Mouse (Mus musculus) spleen, postnatal 14 days (tissue): Measurements from ENCODE around the gene Ccar1.
"Not testable (repeated sequence)": the region's sequence is repeated elsewhere in the genome, so short reads cannot be mapped to it uniquely, and the experiment has no call there.

Source experiments
- DNase-seq, 2 experiments: peaks; one replicate each; pipeline ENCODE4 v3.0.0; 2021 to 2022; ENCODE audit warnings: low spot score in 2 of 2

The Ccar1 gene

DNA sequence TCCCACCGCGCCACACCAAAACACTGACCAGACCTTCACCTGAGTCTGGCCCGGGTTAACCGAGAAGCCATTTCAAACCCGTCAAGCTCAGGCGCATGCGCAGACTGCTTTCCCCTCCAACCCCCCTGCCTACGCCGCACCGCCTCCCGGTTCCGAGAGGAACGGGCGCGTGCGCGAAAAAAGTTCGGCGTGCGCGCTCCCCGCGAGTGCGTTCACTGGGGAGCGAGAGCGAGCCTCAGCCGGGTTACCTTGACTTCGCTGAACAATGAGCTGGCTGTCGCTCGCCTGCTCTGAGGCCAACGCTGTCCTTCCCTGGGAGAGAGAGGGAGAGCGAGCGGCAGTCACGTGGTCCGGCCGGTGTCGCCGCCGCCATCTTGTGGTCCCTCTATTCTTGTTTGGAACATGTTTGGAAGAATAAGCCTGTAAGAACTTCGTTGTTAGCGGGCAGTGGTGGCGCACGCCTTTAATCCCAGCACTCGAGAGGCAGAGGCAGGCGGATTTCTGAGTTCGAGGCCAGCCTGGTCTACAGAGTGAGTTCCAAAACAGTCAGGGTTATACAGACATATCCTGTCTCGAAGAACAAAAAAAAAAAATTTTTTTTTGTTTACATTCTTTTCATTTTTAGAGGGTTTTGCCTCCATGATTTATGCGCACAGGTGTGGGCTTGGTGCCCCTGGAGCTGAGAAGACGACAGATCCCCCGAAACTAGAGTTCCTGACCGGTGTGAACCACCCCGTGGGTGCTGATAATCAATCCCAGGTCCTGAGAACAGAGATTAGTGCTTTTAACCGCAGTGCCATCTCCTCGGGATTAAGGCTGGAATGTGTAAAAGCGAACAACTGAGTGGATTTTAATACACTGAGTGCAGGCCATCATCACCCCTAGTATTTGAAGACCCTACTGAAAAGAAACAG lies at the start of gene Ccar1:
Gene Ccar1, minus strand, starts transcription at position 110 of the 914 bp plus-strand sequence.
- DNase-seq = peak; percentile 97 to 99

DNA sequence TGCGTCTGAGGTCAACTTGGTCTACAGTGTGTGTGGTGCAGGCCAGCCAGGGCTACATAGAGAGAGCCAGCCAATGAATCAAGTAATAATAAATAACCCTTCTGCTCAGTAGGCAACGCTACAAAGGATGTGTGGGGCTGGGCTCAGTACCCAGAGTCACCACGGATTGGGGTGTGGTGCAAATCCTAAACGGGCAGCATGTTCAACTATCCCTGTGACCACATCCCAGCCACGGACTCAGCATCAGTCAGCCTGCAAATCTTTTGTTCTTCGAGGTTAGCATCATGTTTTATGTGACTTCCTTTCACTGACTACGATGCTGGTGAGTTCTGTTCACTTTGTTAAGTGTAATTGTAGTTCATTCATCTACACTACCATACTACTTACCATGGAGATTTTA lies 48.6 kb upstream of the Ccar1 start:
- no peak for DNase-seq

DNA sequence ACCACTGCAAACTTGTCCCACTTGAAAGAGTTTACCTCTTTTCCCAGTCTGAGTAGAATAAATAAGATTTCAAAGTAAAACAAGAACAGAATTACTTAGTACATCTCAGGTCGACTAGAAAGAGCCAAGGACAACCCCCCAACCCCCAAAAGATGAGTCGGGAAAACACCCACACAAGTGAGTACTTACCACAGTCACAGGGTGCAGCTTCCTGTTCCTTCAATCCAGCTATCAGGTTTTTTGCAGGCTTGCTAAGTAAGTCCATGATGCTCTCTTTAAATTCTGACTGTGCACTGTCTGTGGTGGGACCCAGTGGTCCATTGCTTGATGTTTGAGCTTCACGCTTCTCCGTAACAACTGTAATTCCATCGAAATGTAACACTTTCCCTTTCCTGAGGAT lies 45.9 kb upstream of the Ccar1 start:
- DNase-seq = no peak

DNA sequence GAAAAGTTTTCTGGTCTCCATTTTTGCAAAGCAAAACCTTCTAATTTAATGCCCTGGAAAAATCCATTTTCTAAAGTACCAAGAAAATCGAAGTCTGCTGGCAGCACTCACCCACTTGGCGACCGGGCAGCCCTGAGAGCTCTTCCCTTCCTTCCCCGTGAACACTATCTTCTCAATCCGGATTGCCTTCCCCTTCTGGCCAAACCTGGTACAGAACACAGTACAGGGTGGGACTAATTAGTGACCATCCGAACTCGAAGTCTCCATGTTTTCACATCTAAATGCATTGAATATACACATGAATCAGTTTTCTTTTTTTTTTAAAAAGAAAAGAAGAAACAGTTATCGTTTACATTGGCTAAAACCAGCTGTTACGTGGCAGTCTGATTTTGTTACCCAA lies 40.7 kb upstream of the Ccar1 start:
- no peak for DNase-seq

DNA sequence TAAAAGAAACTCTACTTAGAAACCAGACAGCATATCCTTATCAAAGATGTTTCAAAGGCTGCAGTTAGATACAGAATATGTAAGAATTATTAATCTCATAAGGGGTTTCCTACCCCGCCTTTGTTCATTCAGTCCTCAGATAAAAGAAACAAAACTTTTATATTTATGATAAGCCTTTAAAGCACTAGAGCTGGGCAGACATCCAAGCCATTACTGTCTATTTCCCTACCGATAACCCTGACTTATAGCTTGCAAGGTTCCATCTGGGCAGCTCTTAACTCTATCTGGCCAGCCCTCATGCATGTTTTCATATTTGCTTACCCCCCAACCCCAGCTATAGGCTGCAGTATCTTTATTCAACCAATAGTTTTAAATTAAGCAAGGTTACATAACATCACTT lies 39.5 kb upstream of the Ccar1 start:
- no peak for DNase-seq

DNA sequence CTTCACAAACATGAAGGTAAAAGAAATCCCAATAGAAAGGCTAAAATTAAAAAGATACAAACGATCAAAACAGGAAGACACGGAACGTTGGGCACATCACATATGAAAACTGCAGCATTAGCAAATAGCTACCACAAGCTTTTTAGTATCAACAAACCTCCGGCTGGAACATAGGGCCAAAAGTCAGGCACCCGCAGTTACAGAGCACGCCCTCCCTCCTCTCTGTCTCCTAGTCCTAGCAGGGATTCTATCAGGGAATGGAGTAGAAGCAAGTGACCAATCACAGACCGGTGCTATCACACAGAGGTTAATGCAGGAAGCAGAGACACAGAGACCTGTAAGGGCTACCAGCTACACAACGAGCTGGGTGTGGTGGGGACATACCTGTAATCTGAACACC lies 32.4 kb upstream of the Ccar1 start:
- no peak for DNase-seq

DNA sequence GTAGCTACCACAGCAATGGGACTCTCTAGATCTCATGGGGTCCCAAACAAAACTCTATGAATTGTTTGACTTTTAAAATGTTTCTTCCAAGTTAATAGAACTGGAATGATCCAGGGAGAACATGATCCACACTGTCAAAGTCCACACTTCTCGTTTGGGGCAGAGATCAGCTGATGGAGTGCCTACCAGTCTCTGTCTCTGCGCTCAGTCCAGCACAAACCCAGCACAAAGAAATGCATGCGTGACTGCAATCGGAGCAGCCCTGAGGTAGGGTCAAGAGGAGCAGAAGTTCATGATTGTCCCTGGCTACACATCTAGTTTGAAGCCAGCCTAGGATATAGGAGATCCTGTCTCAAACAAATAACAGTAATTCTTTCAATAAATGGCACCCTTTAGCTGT lies 31.3 kb upstream of the Ccar1 start:
- DNase-seq = no peak

DNA sequence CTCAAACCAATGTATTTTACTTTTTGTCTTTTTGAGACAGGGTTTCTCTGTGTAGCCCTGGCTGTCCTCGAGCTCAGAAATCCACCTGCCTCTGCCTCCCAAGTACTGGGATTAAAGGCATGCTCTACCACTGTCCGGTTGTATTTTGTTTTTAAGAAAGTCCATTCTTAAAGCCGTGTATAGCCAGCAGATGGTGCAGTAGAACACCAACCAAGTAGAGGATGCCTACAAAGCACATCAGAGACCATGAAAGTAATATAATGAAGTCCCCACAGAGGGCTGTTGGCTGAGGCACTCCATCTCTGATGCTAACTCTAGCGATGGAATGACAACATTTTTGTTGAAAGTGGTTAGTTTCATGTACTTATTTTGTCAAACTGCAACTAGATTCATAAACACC lies 17.9 kb upstream of the Ccar1 start:
- no peak for DNase-seq

DNA sequence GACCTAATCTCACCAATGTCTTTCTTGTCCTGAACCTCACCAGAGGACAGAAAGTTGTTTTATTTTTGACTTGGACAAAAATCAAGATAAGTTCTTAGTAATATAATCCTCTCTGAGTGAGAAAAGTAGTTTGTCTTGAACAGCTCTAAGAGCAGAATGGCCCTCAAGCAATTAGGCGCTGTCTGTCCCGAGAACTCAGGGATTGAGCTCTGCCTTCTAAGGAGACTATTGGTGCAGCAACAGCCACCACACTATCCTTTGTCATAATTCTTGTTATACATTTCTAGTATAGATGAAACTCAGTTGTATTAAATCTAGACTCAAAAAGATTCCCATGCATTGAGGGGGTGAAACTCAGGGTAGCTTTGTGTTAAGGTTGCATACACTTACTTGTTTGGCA lies 16.7 kb upstream of the Ccar1 start:
- DNase-seq = no peak

DNA sequence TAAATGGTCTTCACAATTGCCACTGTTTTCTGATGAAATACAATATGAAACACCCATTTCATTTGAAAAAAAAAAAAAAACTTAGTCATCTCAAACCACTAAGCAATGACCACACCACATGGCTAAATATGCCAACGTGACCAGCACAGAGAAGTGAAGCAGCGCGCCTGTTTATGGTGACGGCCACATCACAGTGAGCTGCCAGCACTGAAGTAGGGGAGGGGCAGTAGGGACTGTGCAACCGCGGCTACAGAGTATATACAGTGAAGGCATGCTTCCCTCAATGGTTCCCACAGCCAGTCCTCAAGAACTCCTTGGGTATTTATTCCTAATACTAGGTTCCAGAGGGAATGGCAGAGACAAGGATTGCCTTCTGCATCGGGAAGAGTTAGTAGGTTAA lies 16.2 kb upstream of the Ccar1 start:
- no peak for DNase-seq

DNA sequence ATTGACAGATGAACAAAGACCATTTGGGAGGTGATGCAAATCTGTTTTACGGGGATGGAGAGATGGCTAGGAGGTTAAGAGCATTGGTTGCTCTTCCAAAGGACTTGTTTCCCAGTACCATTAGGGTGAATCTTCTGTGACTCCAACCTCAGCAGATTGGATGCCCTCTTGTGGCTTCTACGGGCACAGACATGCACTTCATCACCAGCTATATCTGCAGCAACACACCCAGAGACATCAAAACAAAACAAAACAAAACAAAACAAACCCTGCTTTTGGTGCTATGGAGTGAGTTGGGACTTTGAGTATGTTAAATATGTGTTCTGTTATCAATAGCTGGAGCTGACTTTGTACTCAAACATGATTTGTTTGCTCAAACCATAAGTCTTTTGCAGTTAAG lies 12.0 kb upstream of the Ccar1 start:
- DNase-seq = no peak

DNA sequence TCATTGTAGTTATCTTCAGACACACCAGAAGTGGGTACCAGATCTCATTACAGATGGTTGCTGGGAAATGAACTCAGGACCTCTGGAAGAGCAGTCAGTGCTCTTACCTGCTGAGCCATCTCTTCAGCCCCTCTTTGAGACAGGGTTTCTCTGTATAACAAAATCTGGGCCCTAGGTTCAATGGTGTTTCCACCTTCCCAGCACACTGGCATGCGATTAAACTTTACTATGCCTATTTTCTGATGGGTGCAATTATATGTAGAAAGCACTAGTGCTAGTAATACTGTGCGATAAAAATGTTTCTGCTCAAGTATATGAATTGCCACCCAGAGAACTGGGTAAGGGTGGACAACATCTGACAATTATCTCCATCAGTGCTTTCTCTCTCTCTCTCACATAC lies 11.2 kb upstream of the Ccar1 start:
- no peak for DNase-seq

DNA sequence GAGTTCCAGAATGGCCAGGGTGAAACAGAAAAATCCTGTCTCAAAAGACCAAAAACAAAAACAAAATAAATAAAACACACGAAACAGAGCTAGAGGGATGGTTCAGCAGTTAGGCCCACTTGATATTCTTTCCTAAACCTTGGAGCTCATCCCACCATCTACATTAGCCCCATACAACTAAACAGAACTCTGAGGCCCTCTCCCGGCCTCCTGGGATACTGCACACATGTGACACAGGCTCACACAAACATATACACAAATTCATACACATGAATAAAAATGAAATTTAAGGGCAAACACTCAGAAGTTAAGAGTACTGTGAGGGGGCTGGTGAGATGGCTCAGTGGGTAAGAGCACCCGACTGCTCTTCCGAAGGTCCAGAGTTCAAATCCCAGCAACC lies 2.1 kb upstream of the Ccar1 start:
- DNase-seq = no peak

DNA sequence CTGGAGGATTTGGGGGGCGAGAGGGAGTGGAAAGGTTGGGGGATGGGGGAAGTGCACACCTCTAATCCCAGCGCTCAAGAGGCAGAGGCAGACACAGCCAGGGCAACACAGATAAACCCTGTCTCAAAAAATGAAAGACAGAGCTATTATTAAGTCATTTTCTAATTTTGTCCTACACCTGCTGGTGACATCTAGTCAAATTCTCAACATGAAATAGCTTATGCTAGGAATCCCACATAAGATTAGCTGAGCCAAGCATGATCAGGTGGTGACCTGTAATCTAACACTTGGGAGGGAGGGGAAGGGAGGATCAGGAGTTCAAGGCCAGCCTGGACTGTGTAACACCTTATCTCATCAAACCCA lies 986 bp upstream of the Ccar1 start:
- no peak for DNase-seq

DNA sequence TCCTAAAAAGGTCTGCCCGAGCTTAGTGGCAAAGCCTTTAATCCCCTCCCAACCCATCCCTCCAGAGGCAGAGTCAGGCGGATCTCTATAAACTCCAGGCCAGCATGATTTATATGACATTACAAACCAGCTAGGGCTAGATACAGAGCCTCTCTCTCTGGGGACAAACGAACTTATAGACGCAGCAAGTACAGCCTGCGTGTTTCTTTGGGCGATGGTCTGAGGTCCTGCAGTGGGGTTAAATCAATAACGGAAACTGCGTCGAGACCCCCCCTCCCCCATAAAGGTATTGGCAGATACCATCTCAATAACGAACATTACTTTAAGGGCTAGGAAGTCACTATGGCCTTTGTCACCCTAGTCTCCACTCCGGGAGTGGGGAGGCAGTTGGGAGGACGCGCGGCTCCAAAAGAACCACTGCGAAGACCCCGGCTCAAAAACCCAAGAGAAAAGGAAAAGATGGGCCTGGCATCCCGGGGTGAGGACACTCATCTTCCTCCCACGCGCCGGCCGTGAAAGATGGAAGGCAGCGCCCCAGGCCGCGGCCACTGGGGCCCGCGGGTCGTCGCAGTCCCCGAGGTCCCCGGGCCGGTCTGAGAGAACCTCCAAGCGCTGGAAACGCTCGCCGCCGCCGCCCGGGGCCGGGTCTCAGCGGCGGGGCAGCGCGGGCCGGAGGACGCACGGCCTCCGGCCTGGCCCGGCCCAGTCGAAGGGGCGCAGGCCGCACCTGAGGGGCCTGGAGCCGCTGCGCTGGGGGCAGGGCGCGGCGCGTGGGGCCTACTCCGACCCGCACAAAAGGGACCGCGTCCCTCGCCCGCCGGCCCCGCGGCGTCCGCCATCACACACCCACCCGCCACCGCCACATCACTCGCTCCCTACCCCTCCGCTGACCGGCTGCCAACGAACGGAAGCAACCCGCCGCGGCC lies 572 bp downstream of the Ccar1 start:
- no peak for DNase-seq

DNA sequence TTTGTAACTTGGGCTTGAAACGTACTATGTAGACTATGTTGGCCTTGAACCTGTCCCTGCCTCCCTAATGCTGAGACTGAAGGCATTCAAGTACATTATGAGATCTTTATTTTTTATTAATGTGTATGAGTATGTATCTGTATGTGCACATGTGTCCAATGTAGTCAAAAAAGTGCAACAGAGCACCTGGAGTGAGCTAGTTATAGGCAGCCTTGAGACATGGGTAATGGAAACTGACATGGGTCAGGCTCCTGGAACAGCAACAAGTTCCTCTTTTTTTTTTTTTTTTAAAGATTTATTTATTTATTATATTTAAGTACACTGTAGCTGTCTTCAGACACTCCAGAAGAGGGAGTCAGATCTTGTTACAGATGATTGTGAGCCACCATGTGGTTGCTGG lies 10.3 kb downstream of the Ccar1 start:
- DNase-seq = not testable (repeated sequence)

DNA sequence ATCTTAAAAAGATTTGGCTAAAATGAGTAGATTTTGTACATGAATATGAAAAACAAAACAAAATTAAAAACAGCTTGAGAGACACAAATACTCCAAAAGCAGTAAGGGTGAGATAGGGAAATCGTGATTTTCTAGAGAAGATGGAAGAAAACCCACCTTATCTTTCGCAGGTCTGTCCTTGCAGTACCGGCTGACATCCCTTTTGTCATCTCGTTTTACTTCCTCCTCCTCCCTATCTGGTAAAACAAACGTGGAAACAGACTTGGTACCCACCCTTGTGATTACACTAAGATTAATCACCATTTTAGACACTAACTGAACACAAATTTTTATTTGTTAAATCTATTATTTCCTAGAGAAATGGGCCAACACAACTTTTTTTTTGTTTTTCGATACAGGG lies 41.3 kb downstream of the Ccar1 start:
- DNase-seq = no peak

DNA sequence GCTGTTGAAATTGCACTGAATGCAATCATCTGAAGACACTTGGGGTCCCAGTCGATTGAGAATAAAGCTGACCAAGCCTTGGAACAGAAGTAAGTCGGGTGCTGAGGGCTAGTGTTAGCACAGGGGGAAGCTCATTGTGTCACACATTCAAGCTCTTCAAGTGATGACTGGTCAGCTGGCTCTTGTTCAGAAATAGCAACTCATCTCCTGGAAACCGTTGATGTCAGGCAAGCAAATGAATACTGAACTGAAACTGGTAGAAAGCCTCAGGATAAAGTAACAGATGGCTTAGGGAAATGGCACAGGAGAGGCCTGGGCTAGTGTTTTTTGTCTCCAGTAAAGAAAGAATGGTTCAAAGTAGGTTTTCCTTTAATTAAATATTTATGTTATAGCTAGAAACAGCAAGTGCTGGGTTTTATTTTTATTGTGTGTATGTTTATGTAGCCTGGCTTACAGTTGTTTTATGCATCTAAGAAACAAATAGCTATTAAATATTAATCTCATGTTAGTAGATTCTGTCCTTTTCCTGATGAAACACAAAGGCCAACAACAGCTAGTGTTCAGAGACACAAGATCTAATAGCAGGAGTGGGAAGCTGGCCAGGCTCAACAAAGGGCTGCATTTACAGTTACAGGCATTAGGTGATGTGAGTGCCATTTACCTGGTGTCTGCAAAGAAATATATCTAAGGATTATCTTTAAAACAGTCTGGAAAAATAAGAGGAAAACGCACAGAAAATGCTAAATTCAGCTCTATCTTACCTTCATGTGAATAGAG lies 51.9 kb downstream of the Ccar1 start:
- no peak for DNase-seq

DNA sequence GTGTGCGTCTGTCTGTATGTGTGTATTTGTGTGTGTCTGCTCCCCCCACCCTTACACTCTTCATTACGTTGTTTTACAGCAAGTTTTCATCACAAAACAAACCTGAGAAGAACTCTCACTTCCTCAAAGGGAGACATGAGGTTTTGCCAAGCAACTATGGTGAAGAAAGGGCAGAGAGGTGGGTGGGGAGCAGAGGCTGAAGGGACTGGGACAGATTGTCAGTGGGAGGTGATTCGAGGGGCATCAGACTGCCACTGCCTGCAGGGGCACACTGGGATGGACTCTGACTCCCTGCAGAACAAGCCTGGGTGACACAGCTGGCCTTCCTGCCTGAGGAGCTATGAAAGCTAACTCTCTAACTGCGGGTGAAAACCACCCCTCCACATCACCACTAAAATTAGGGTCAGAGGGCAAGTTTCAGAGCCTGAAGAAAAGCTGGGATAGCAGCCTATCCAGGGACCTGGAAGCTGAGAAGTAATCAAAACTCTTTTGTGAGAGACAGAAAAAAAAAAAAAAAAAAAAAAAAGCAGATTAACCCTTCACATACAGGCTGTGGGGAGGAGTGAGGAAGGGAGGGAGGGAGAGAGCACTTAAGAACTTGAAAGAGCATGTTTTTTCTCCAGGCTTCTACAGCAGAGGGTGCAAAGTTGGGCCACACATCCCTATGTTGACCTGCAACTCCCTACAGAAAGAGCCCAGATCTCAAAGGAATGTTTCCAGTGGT lies 55.0 kb downstream of the Ccar1 start:
- no peak for DNase-seq

DNA sequence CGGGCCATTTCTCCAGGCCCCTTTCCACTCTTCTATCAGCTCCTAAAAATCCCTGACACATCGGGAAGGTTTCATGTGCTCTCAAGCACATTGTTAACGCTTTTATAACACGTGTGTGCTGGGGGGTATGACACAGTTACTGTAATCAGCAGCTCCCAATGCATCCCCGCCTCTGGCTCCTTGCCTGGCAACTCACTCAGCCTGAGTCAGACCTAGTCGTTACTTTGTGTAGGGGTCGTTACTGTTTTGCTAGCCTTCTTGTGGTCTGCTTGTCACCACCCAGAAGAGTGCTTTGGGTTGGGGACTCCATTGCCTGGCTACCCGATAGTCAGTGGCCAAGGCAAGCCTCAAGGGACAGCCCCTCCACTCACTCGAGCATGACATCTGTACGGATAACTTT lies 61.3 kb downstream of the Ccar1 start:
- no peak for DNase-seq
